Mouse (Mus musculus) right cerebral cortex, postnatal 36 days (tissue): ENCODE measurements around the gene Papss1.

Experiments used
- DNase-seq, 2 experiments: peaks; one replicate each; pipeline ENCODE4 v3.0.0; 2022; ENCODE audit warnings: low spot score in 2 of 2, mixed read lengths in 1 of 2

The Papss1 gene

DNA sequence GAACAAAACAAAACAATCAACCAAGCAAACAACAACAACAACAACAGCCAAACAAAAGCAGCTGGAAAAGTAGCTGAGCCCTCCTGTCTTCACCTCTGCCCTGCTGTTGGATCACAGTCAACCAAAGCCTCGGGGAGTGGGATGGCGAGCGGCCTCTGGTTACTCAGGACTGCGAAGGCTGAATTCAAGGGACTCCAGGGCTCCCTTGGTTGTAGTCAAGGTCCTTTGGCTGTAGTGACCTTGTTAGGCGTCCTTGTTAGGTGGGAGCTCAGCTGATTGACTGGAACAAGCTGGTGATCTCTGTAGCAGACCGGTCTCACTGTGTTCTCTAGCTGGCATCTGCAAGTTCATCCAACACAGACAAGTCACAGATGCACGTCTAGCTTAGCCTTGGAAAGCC, 16.5 kb downstream of the Papss1 start:
- no peak for DNase-seq

GRCm38 (mm10) chr3:131586818-131587217, 22.2 kb downstream of the Papss1 start:
- no peak for DNase-seq

- DNase-seq: no peak
Observed at GRCm38 (mm10) chr3:131587959-131588358, 23.4 kb downstream of the Papss1 start.

GRCm38 (mm10) chr3:131593143-131593798, 28.7 kb downstream of the Papss1 start:
- DNase-seq: no peak

GRCm38 (mm10) chr3:131594361-131594760, 29.8 kb downstream of the Papss1 start:
- no peak for DNase-seq

- no peak for DNase-seq
Observed at GRCm38 (mm10) chr3:131595546-131596245, 31.1 kb downstream of the Papss1 start.

DNA sequence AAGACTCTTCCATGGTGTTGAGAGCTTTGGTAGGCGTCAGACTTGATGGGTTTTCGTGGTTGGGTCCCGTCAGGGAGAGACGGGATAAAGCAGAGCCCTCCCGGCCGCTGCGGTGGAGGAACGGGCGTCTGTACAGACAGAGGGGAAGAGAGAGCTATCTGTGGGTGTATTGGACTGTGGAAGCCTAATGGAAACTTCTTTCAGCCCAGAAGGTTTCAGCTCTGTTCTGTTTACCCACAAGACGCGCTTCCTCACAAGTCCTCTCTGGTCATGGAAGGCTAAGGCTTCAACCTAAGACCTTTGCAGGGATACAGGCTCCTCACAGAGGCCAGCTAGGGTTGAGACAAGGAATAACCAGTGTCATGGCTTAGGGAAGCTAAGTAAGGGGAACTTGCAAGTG, 36.2 kb downstream of the Papss1 start:
- no peak for DNase-seq

GRCm38 (mm10) chr3:131601366-131601765, 36.8 kb downstream of the Papss1 start:
- DNase-seq: no peak

- no peak for DNase-seq
Observed at GRCm38 (mm10) chr3:131602995-131603414, 38.4 kb downstream of the Papss1 start.

GRCm38 (mm10) chr3:131608112-131608511, 43.5 kb downstream of the Papss1 start:
- DNase-seq: no peak

DNA sequence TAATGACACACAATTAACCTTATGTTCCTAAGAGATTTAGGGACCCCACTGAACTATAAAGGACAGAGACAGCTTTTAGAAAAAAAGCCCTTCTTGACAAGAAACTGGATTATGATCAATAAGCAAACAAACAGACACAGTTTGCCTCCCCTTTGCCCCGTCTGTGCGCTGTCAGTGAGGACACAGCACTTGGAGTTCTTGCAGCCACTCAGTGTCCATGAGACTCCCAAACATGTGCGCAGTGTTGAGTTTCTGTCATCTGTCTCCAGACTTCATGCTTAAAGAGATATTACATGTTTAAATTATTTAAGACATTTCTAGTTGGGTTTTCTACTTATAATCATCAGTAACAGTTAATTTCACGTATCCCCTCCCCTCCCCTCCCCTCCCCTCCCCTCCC, 45.1 kb downstream of the Papss1 start:
- DNase-seq: no peak

DNA sequence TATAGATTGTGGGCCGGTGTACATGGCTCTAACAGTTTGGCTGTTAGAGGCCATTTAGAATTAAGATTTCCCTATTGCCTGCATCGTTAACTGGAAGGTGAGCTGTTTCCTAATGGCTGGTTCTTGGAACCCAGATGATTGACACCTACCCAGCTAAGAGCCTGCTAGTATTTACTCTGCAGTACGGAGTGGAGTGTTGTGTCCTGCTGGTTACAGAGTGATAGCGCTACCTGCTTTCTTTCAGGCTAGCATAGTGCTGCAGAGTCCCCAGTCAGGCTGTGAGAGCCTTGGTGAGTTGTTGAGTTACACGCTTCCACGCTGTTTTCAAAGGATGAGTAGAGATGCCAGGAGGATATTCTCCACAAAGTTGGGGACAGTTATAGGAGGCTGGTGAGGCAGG, 46.0 kb downstream of the Papss1 start:
- no peak for DNase-seq

DNA sequence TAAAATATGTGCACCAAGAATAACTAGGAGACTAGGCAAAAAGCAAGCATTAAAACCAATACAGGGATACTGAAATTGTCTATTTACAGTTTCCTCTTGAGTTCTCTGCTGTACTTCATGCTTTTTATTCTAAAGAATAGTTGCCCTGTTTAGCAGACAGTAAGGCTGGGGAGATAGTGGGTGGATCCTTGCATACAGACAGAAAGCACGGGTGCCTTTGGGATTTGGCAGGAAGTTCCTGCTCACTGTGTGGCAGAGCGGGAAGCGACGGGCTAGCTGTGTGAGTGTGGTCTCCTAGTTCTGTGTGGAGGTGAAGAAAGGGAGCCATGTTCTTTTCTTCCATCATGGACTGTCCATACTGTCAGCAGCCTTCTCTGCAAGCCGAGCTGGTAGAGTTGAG, 48.3 kb downstream of the Papss1 start:
- no peak for DNase-seq

DNA sequence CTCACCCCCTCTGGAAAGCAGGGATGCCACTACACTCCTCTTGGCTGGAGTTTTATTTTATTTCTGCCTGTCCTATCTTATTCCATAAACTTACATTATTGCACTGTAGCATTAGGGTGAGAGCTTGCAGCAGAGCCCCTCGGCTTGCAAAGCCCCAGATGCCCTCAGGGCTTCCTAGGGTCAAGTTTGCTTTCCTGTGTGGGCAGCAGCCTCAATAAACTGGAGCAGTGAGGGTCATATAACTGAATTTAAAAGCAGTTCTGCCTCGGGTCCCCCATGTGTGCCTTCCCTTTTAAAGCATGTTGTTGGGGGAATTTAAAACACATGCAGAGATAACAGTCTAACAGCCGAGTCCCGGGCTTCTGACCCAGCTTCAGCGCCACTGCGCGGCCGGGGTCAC, 49.5 kb downstream of the Papss1 start:
- no peak for DNase-seq

GRCm38 (mm10) chr3:131618580-131619338, 54.2 kb downstream of the Papss1 start:
- no peak for DNase-seq

- DNase-seq: no peak
Observed at GRCm38 (mm10) chr3:131623208-131623607, 58.6 kb downstream of the Papss1 start.

DNA sequence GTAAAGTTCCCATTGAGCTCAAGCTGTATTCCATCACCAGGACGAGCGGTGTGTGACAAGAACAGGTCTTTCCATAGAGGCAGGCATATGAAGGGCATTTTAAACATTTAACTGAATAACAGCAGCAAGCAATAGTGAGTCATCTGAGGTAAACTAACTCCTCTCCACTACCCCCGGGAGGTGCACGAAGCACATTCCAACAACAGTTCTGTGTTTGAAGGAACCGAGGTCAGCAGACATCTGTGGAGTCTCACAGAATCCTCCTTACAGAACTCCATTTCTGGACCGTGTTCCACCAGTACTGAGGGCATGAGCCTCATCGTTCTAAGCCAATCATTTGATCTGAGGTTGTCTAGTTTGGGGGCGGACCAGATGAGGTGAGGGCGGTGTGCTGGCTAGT, 59.5 kb downstream of the Papss1 start:
- DNase-seq: no peak

DNA sequence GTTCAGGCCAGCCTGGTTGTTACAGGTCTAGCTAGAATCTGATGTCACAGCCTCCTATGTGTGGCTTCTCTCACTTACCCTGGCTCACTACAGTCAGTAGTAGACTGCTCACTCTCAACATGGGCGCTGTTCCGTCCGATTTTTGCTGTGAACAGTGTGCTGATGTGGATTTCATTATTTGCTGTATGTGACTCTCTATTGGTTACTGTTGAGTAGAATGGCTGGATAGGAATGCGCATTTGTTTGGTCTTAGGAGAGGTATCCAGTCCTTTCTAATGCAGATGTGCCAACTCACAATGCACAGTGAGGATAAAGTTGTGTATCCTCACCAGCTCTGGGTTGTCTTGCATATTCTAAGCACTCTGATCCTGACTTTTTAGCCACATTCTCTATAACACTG, 62.9 kb downstream of the Papss1 start:
- DNase-seq: no peak

DNA sequence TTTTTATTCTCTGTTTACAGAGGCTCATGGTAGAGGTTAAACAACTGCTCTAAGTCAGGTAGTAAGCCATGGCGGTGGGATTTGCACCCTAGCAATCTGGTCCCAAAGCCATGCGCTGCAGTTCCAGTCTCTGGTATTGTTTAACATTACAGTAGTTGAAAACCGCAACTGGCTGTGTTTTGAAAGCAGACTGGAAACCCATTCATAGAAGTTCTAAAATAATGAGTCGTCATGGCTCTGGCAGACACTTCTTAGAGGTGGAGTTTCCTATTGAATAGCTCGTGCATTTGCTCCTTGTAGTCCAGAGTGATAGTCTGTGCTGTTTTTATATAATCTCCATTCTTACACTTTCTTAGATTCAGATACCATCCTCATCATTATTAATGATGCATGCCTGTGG, 63.7 kb downstream of the Papss1 start:
- DNase-seq: no peak

DNA sequence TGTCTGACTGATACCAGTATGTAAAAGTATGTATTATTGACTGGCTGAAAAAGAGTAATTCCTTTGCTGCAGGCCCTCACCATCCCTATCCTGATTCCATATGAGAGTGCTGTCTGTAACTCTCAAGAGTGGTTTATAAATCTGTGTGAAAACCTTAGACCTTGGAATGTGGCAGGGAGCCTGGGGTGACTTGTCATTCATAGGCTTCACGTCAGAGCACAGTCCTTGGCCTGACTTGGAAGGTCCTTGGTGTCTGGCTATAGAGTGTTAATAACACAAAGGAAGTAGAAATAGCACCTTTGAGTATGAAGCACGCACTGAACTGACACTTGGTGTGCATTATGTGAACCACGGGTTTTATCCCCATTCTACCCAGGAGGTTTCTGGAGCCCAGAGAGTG, 64.4 kb downstream of the Papss1 start:
- no peak for DNase-seq

- DNase-seq: no peak
Observed at GRCm38 (mm10) chr3:131630407-131631317, 66.1 kb downstream of the Papss1 start.
